Mouse (Mus musculus): ENCODE measurements at regions not wholly inside any gene's neighbourhood (a gene's known extent, or its start where the extent isn't known, plus 50 kb on each side); places are given as distances from the start of the nearest gene placed in this dataset.

DNA sequence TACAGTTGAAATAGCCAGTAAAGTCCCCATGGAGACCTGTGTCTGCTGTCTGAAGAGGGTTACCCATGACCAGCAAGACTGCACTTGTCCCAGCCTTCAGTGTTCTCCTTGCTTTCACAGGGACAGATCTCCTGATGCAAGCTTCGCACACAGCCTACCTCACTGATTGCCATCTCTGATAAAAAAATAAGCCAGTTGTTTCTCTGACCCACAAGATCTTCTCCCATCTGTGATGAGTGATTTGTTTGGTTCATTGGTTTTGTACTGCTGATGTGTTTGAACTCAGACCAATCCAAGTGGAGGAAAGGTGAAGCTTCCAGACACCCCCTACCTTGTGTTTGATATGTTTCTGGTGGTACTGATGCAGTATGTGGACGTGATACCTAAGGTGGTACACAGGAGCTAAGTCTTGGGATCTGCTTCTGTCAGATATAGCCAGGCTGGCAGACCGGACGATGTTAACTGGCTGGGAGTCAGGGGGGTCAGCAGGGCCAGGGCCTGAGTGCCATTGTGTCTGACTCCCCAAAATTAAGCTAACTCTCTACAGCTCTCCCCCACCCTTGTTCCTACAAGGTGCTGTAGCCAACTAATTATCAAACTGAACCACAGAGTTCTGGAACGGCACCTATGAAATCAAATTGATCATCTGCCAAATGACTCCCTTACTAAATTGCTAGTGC, 139.2 kb upstream of the Cpeb2 start:
- no peak for ATAC-seq (ENCODE audit: low read depth)
- Histone ChIP-seq H3K4me1 (ENCODE audit: control insufficient read depth, low read depth, low read length) (peaks cover 3% of the 10 kb centered on the region; the same call in 1 of the 2 replicates), H3K4me3 (ENCODE audit: low read depth, low read length) (no peak overlapping the region), H3K4me2 (ENCODE audit: low read depth, low read length) (no peak overlapping the region), H3K27me3 (ENCODE audit: control insufficient read depth, insufficient read depth, low read depth, low read length) (no peaks in the 10 kb centered on the region), H3K9me3 (replicated peaks; ENCODE audit: control insufficient read depth, low read length) (no peaks in the 10 kb centered on the region), H3K9ac (ENCODE audit: low read depth, low read length) (no peak overlapping the region), H3K27ac (ENCODE audit: low read length) (no peak overlapping the region), H3K36me3 (ENCODE audit: control insufficient read depth, insufficient read depth) (no peaks in the 10 kb centered on the region)
- 52% methylated on average over 5 of the region's 5 CpGs for WGBS (ENCODE audit: insufficient replicate concordance)

- Histone ChIP-seq H3K4me3 (ENCODE audit: low read depth, low read length) (no peak overlapping the region), H3K36me3 (ENCODE audit: control insufficient read depth, insufficient read depth) (no peaks in the 10 kb centered on the region), H3K27me3 (ENCODE audit: control insufficient read depth, insufficient read depth, low read depth, low read length) (no peaks in the 10 kb centered on the region), H3K4me1 (ENCODE audit: control insufficient read depth, low read depth, low read length) (peaks cover 3% of the 10 kb centered on the region; the same call in 1 of the 2 replicates), H3K27ac (ENCODE audit: low read length) (no peak overlapping the region), H3K9ac (ENCODE audit: low read depth, low read length) (no peak overlapping the region), H3K9me3 (replicated peaks; ENCODE audit: control insufficient read depth, low read length) (no peaks in the 10 kb centered on the region), H3K4me2 (ENCODE audit: low read depth, low read length) (no peak overlapping the region)
- WGBS (ENCODE audit: insufficient replicate concordance): 19% methylated on average over 7 of the region's 7 CpGs
- peak; percentile 69 for ATAC-seq (ENCODE audit: low read depth)
Observed at GRCm38 (mm10) chr5:43094329-43094898, 138.6 kb upstream of the Cpeb2 start.

DNA sequence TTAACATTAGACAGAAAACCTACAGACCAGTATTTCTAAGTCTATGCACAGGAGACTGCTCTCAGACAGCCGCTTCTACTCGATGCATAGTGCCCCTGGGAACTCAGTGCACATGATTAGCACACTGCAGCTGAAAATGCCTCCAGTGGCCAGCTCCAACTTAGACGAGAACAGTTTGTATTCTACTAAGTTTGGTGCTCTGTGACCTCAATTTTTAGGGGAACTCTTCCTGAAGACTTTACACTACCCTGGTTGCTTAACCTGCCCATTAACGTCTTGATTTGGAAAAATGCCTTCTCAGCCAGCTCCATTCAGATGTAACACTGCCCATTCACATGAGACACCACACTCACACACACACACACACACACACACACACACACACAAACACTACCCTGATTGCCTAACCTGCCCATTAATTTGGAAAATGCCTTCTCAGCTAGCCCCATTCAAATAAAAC, 130.9 kb upstream of the Cpeb2 start:
- no peak overlapping the region for H3K4me2 ChIP-seq (ENCODE audit: low read depth, low read length)
- ATAC-seq (ENCODE audit: low read depth): no peak
- no peaks in the 10 kb centered on the region for H3K36me3 ChIP-seq (ENCODE audit: control insufficient read depth, insufficient read depth)
- H3K4me1 ChIP-seq (ENCODE audit: control insufficient read depth, low read depth, low read length): no peaks in the 10 kb centered on the region
- H3K9ac ChIP-seq (ENCODE audit: low read depth, low read length): no peak overlapping the region
- no peak overlapping the region for H3K4me3 ChIP-seq (ENCODE audit: low read depth, low read length)
- no peaks in the 10 kb centered on the region for H3K9me3 ChIP-seq (replicated peaks; ENCODE audit: control insufficient read depth, low read length)
- 31% methylated on average over 4 of the region's 4 CpGs for WGBS (ENCODE audit: insufficient replicate concordance)
- H3K27me3 ChIP-seq (ENCODE audit: control insufficient read depth, insufficient read depth, low read depth, low read length): no peaks in the 10 kb centered on the region
- no peak overlapping the region for H3K27ac ChIP-seq (ENCODE audit: low read length)

- no peaks in the 10 kb centered on the region for H3K4me1 ChIP-seq (ENCODE audit: control insufficient read depth, low read depth, low read length)
- H3K27me3 ChIP-seq (ENCODE audit: control insufficient read depth, insufficient read depth, low read depth, low read length): no peaks in the 10 kb centered on the region
- no peak overlapping the region for H3K9ac ChIP-seq (ENCODE audit: low read depth, low read length)
- 27% methylated on average over 3 of the region's 3 CpGs for WGBS (ENCODE audit: insufficient replicate concordance)
- no peaks in the 10 kb centered on the region for H3K9me3 ChIP-seq (replicated peaks; ENCODE audit: control insufficient read depth, low read length)
- ATAC-seq (ENCODE audit: low read depth): no peak
- H3K4me3 ChIP-seq (ENCODE audit: low read depth, low read length): no peak overlapping the region
- H3K4me2 ChIP-seq (ENCODE audit: low read depth, low read length): no peak overlapping the region
- no peak overlapping the region for H3K27ac ChIP-seq (ENCODE audit: low read length)
- no peaks in the 10 kb centered on the region for H3K36me3 ChIP-seq (ENCODE audit: control insufficient read depth, insufficient read depth)
Observed at GRCm38 (mm10) chr5:43102590-43102989, 130.4 kb upstream of the Cpeb2 start.

DNA sequence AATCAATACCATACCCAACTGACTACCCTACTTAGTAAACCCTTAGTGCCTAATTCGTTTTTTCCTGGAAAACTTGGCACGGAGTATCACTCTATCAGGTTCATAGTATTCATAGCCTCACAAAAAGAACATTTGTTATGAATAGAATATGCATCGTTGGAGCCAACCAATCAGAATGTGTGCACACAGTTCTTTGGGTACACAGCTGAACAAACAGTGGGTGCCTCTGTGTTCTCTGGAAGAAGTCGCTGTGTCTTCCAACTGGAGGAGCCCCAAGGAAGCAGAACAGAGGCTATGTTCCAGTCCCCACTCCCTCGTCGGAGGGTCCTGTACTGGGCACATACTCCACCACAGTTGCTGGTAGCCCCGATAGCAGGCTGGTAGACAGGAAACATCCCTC, 129.2 kb upstream of the Cpeb2 start:
- 58% methylated on average over 7 of the region's 7 CpGs for WGBS (ENCODE audit: insufficient replicate concordance)
- Histone ChIP-seq H3K4me2 (ENCODE audit: low read depth, low read length) (no peak overlapping the region), H3K27ac (ENCODE audit: low read length) (no peak overlapping the region), H3K9me3 (replicated peaks; ENCODE audit: control insufficient read depth, low read length) (no peaks in the 10 kb centered on the region), H3K4me1 (ENCODE audit: control insufficient read depth, low read depth, low read length) (no peaks in the 10 kb centered on the region), H3K27me3 (ENCODE audit: control insufficient read depth, insufficient read depth, low read depth, low read length) (no peaks in the 10 kb centered on the region), H3K36me3 (ENCODE audit: control insufficient read depth, insufficient read depth) (no peaks in the 10 kb centered on the region), H3K4me3 (ENCODE audit: low read depth, low read length) (no peak overlapping the region), H3K9ac (ENCODE audit: low read depth, low read length) (no peak overlapping the region)
- no peak for ATAC-seq (ENCODE audit: low read depth)

GRCm38 (mm10) chr5:43105528-43105927, 127.4 kb upstream of the Cpeb2 start:
- Histone ChIP-seq H3K27ac (ENCODE audit: low read length) (no peak overlapping the region), H3K27me3 (ENCODE audit: control insufficient read depth, insufficient read depth, low read depth, low read length) (no peaks in the 10 kb centered on the region), H3K4me1 (ENCODE audit: control insufficient read depth, low read depth, low read length) (no peaks in the 10 kb centered on the region), H3K9me3 (replicated peaks; ENCODE audit: control insufficient read depth, low read length) (no peaks in the 10 kb centered on the region), H3K9ac (ENCODE audit: low read depth, low read length) (no peak overlapping the region), H3K36me3 (ENCODE audit: control insufficient read depth, insufficient read depth) (no peaks in the 10 kb centered on the region), H3K4me2 (ENCODE audit: low read depth, low read length) (no peak overlapping the region), H3K4me3 (ENCODE audit: low read depth, low read length) (no peak overlapping the region)
- ATAC-seq (ENCODE audit: low read depth): no peak
- 49% methylated on average over 5 of the region's 5 CpGs for WGBS (ENCODE audit: insufficient replicate concordance)

DNA sequence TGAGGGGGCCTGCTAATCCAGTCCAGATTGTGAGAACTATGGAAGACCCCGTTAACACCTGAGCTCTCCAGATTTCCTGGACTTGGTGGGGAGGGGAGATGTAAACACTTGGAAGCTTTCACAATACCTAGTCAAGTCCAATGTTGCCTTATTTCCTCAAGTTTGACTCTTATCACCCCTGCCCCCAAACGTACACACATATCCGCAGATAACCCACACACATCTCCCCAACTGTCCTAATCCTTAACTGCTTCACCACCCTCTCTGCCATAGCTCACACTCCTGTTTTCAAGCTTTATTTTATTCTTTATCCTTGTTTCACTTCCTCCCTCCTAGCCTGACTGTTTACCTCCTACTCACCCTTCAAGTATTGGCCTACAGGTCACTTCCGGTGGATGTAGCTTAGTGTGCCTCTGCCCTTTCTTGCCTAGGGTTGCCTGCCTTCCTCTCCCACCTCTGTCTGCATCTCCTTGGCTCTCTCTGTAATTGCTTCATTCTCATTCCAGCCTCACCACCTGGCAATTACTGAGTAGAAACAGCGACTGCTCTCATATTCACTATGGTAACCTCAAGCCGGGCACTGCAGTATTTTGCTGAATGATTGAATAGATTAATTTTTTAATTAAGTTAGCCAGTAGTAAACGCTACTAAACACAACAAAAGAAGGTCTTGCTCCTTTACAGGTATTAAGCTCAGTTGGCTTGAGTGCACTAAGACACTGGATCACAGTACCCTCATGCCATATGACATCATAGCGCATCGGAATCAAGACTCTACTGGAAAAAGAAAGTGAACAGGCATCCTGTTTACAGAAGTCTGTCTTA, 125.3 kb upstream of the Cpeb2 start:
- H3K27ac ChIP-seq (ENCODE audit: low read length): no peak overlapping the region
- no peak for ATAC-seq (ENCODE audit: low read depth)
- H3K27me3 ChIP-seq (ENCODE audit: control insufficient read depth, insufficient read depth, low read depth, low read length): no peaks in the 10 kb centered on the region
- H3K36me3 ChIP-seq (ENCODE audit: control insufficient read depth, insufficient read depth): no peaks in the 10 kb centered on the region
- no peak overlapping the region for H3K4me3 ChIP-seq (ENCODE audit: low read depth, low read length)
- H3K4me2 ChIP-seq (ENCODE audit: low read depth, low read length): no peak overlapping the region
- 56% methylated on average over 9 of the region's 9 CpGs for WGBS (ENCODE audit: insufficient replicate concordance)
- no peaks in the 10 kb centered on the region for H3K4me1 ChIP-seq (ENCODE audit: control insufficient read depth, low read depth, low read length)
- H3K9ac ChIP-seq (ENCODE audit: low read depth, low read length): no peak overlapping the region
- no peaks in the 10 kb centered on the region for H3K9me3 ChIP-seq (replicated peaks; ENCODE audit: control insufficient read depth, low read length)

GRCm38 (mm10) chr5:43108260-43108589, 124.7 kb upstream of the Cpeb2 start:
- Histone ChIP-seq H3K9ac (ENCODE audit: low read depth, low read length) (no peak overlapping the region), H3K9me3 (replicated peaks; ENCODE audit: control insufficient read depth, low read length) (no peaks in the 10 kb centered on the region), H3K36me3 (ENCODE audit: control insufficient read depth, insufficient read depth) (no peaks in the 10 kb centered on the region), H3K27ac (ENCODE audit: low read length) (no peak overlapping the region), H3K27me3 (ENCODE audit: control insufficient read depth, insufficient read depth, low read depth, low read length) (no peaks in the 10 kb centered on the region), H3K4me3 (ENCODE audit: low read depth, low read length) (no peak overlapping the region), H3K4me1 (ENCODE audit: control insufficient read depth, low read depth, low read length) (no peaks in the 10 kb centered on the region), H3K4me2 (ENCODE audit: low read depth, low read length) (no peak overlapping the region)
- 72% methylated on average over 2 of the region's 2 CpGs for WGBS (ENCODE audit: insufficient replicate concordance)
- ATAC-seq (ENCODE audit: low read depth): no peak

DNA sequence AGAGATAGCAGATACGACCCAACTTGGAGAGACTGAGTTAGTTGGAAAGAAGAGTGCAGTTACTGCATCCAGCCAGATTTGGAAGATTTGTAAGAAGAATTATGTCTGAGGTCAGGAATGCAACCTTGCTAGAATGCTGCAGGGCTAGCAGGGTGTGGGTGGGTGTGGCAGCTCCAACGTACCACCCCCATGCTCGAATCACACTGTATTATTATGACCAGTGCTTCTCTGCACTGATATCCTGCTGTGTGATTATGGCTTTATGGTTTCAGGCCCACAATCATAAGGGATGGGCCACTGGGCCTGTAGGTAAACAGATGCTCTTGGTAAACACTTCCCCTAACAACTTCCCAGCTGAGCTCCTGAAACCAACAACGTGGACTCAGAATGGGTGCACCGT, 122.8 kb upstream of the Cpeb2 start:
- WGBS (ENCODE audit: insufficient replicate concordance): 52% methylated on average over 5 of the region's 5 CpGs
- Histone ChIP-seq H3K9ac (ENCODE audit: low read depth, low read length) (no peak overlapping the region), H3K36me3 (ENCODE audit: control insufficient read depth, insufficient read depth) (no peaks in the 10 kb centered on the region), H3K9me3 (replicated peaks; ENCODE audit: control insufficient read depth, low read length) (no peaks in the 10 kb centered on the region), H3K4me2 (ENCODE audit: low read depth, low read length) (no peak overlapping the region), H3K4me1 (ENCODE audit: control insufficient read depth, low read depth, low read length) (no peaks in the 10 kb centered on the region), H3K4me3 (ENCODE audit: low read depth, low read length) (no peak overlapping the region), H3K27ac (ENCODE audit: low read length) (no peak overlapping the region), H3K27me3 (ENCODE audit: control insufficient read depth, insufficient read depth, low read depth, low read length) (no peaks in the 10 kb centered on the region)
- no peak for ATAC-seq (ENCODE audit: low read depth)

Measured in liver, embryonic 16.5 days (tissue).